Mouse (Mus musculus) B cell, adult 2 months (primary cell): Measurements from ENCODE around the gene Tmprss9.
A peak's percentile ranks its signal among the peaks of the same experiment; 100 is the strongest.

ENCODE experiments used
- DNase-seq, 2 experiments: peaks; one replicate each; pipeline ENCODE4 v3.0.0; 2022

Tmprss9 gene

GRCm38 (mm10) chr10:80938831-80939550, 67.3 kb downstream of the Tmprss9 start:
- peak; percentile 37 for DNase-seq

GRCm38 (mm10) chr10:80939671-80940070, 68.0 kb downstream of the Tmprss9 start:
- DNase-seq = peak; percentile 81

- DNase-seq = no peak
Measured at GRCm38 (mm10) chr10:80940320-80940987, 68.8 kb downstream of the Tmprss9 start.

DNA sequence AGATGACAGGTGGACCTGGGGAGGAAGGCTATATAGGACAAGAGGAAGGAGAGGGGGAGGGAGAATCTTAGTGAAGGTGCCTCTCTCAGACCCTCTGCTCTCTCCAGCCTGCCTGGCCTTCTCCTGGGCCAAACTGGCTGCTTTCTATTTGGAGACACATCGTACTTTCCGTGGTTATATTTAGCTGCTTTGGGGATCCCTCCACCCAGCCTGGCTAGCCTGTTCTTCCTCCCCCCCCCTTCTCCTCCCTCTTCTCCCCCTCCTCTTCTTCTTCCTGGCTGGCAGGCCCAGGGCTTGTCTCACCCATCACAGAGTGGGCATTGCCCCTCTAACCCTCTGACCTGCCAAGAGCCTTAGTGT, 69.3 kb downstream of the Tmprss9 start:
- no peak for DNase-seq

DNA sequence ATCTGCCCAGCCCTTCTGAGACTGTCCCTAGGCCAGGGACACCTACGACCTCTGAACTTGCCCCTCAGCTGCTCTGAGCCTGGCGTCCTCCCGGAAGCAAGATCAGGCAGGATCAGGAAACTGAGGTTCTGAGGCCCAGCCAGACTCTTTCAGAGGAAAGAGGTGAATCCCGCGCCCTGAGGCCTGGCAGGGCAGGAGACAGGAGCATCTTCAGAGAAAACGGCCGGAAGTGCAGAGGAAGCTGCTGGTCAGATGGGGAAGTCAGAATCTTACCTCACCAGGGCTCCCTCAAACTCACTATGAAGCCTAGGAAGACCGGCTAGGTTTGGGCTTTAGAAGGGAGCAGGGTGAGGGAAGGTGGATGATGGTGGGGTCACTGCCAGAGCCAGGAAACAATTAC, 71.3 kb downstream of the Tmprss9 start:
- DNase-seq = no peak

GRCm38 (mm10) chr10:80943701-80944100, 72.1 kb downstream of the Tmprss9 start:
- no peak for DNase-seq

DNA sequence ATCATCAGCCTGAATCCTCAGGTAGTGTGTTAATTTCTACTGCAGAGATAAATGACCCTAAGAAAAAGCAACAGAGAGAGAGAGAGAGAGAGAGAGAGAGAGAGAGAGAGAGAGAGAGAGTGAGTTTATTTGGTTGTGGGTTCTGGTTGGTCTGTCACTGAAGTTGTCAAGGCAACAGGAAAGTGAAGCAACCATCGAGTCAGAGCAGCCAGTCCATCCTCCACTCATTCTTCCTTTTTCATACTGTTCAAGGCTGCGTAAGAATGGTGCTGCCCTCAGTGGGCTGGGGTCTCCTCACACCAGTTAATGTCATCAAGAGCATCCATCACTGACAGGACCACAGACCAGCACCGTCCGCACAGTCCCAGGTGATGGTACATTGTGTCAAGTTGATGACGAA, 72.6 kb downstream of the Tmprss9 start:
- DNase-seq = no peak

- peak; percentile 57 to 58 for DNase-seq
Measured at GRCm38 (mm10) chr10:80946684-80947437, 75.2 kb downstream of the Tmprss9 start.

DNA sequence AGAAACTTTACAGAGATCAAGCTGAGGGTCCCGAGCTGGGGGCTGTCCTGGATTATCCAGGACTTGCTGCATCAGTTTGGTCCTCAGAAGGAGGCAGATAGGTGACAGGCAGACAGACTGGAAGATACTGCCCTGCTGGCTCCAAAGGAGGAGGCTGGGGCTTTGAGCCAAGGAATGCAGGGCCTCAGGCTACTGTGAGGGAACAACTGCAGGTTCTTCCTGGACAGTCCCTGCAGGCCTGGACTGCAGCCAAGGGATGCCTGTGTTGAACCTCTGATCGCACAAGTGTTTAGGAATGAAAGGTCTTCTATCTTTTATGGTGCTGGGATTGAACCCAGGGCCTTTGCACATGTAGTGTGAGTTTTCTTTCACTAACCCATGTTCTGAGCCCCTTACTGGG, 76.2 kb downstream of the Tmprss9 start:
- no peak for DNase-seq

GRCm38 (mm10) chr10:80948570-80948969, 76.9 kb downstream of the Tmprss9 start:
- DNase-seq = no peak

- DNase-seq = no peak
Measured at GRCm38 (mm10) chr10:80949081-80949480, 77.4 kb downstream of the Tmprss9 start.
